Mouse (Mus musculus): Measurements from ENCODE around the gene Ice2.

DNA sequence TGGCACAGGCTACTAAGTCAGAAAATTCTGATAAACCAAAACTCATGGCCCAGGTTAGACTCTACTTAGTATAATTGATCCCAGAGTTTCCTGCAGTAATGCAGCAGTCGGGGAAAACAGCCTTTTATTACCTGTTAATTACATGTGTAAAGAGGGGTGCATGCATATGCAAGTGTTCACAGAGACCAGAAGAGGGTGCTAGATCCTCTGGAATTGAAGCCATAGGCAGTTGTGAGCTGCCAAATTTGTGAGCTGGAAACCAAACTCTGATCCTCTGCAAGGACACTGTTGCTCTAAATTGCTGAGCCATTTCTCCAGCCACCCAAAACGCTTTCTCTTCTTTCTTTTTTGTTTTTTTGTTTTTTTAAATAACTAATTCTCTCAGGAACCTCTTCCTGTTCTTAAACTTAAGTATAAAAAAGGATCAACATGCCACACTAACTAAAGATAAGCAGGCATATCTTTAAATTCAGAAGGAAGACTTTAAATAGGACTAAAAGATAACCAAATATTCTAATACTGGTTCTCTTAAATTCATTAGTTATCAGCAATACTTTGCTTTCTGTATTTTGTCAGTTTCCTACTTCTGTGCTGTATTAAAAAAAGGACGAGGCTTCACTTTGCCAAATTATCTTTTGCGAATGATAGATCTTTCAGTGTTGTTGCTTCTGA lies 20.6 kb upstream of the Ice2 start:
- no peak for TF ChIP-seq CTCF (IDR thresholded peaks at IDR 0.05; ENCODE audit: borderline replicate concordance, insufficient read depth, low read depth, low read length)
- no peak for TF ChIP-seq POLR2A (IDR thresholded peaks at IDR 0.05; ENCODE audit: borderline replicate concordance, insufficient read depth, low read length)
